Mouse (Mus musculus) kidney, embryonic 16.5 days (tissue): Measurements from ENCODE around the gene Cldn4. TPM values are rescaled to one million over a fixed set of nuclear protein-coding genes. Genes with fewer than 3 reads are reported as not detected.
"Not testable (repeated sequence)": the region's sequence is repeated elsewhere in the genome, so short reads cannot be mapped to it uniquely, and the experiment has no call there.

ENCODE experiments used
- ATAC-seq: fragments of 200-750 bp; cut with Nextera tagmentation; 2 replicates; pipeline ENCODE4 v1.8.0; 2017; ENCODE audit warnings: moderate TSS enrichment; ENCODE audit not compliant: low FRiP score, low TSS enrichment
- H3K27ac ChIP-seq: fragments of 300-500 bp; sonication (generic); 2 replicates; pipeline ENCODE4 v1.5.1; 2014; ENCODE audit warnings: low read length
- H3K27me3 ChIP-seq: fragments of 300-500 bp; sonication (generic); 2 replicates; pipeline ENCODE4 v1.6.1; 2014; ENCODE audit warnings: low read length, control low read depth, mixed read lengths; ENCODE audit not compliant: insufficient read depth
- H3K36me3 ChIP-seq: fragments of 300-500 bp; sonication (generic); 2 replicates; pipeline ENCODE4 v1.6.1; 2014; ENCODE audit warnings: low read length, control low read depth, mixed read lengths; ENCODE audit not compliant: insufficient read depth
- H3K4me1 ChIP-seq: fragments of 300-500 bp; sonication (generic); 2 replicates; pipeline ENCODE4 v1.6.1; 2014; ENCODE audit warnings: low read length, control low read depth, mixed read lengths; ENCODE audit not compliant: insufficient read depth
- H3K4me2 ChIP-seq: fragments of 300-500 bp; sonication (generic); replicated peaks from 2 replicates; pipeline ENCODE4 v1.6.1; 2014; ENCODE audit warnings: low read depth, low read length
- H3K4me3 ChIP-seq: fragments of 300-500 bp; sonication (generic); 2 replicates; pipeline ENCODE4 v1.5.1; 2014; ENCODE audit warnings: mild to moderate bottlenecking, low read length
- H3K9ac ChIP-seq: fragments of 300-500 bp; sonication (generic); replicated peaks from 2 replicates; pipeline ENCODE4 v1.6.1; 2014; ENCODE audit warnings: low read length
- H3K9me3 ChIP-seq: fragments of 300-500 bp; sonication (generic); 2 replicates; pipeline ENCODE4 v1.6.1; 2016; ENCODE audit warnings: low read length, control low read depth
- WGBS: fragments of 180-500 bp; shearing (Covaris S2); extraction: QIAGEN DNeasy Blood & Tissue Kit; methylation state at CpG from one replicate; pipeline ENCODE4 v1.1.7; 2014; 5-methylcytosine and 5-hydroxymethylcytosine counted together
- polyA plus RNA-seq: library from polyadenylated mRNA; unstranded; fragments of >200 nt; fragmentation: Nextera tagmentation; extraction: Ambion mirVana; gene quantifications from 2 replicates; pipeline ENCODE4 v1.2.1, GENCODE M21; 2015

Gene Cldn4
- polyA plus RNA-seq, 1 experiment from 2014 or later, result 64.7 TPM

DNA sequence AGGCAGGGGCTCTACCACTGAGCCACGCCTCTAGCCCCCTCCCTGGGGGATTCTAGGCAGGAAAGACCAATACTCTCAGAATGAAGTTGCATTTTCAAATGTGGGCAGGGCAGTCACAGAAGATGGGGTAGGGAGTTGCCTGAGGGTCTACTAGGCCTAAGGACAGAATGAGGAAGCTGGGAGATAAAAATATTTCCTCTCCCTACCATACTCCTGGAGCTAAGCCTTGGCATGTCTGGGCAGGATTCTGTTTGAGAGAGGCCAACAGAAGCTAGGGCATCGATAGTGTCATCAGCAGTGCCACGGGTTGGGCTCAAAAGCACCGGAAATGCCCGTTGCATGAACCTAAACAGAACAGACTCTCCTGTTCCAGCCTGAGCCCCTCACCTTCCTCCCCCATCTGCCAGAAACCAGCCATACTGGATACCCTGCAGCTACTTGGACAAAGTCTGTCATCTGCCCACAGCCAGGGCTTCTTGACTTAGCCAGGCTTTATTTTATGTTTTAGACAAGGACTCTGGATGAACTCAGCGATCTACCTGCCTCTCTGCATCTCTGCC lies 10.0 kb downstream of the Cldn4 start:
- H3K9ac ChIP-seq, result no peak overlapping the region
- ATAC-seq, result no peak
- no peaks in the 10 kb centered on the region for H3K27me3 ChIP-seq
- H3K4me2 ChIP-seq, result no peak overlapping the region
- H3K36me3 ChIP-seq, result peaks cover 3% of the 10 kb centered on the region; the same call in 1 of the 2 replicates
- 0 out of 2 replicates have a peak, but pooled peaks cover 6% of the 10 kb centered on the region for H3K4me1 ChIP-seq
- no peaks in the 10 kb centered on the region for H3K9me3 ChIP-seq
- 96% methylated on average over 6 of the region's 6 CpGs for WGBS
- H3K4me3 ChIP-seq, result no peak overlapping the region
- no peak overlapping the region for H3K27ac ChIP-seq

DNA sequence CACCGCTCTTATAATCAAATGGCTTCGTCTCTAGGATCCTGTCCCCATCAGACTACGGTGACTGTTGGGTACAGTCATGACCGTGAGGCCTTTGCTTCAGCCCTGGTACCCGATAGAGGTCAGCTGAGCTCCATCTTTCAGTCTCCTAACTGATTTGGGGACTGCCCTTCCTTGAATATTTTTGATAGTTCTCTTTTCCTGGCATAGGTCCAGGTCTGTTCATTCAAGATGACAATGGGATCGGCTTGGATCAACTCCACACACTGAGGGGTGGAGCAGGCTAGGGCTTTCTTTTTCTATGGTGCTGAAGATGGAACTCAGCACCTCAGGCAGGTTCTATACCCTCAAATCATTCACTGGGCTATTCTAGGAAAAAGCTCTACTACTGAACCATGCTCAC lies 10.7 kb downstream of the Cldn4 start:
- Histone ChIP-seq H3K4me3 (no peak overlapping the region), H3K27me3 (no peaks in the 10 kb centered on the region), H3K4me1 (0 out of 2 replicates have a peak, but pooled peaks cover 6% of the 10 kb centered on the region), H3K4me2 (no peak overlapping the region), H3K9me3 (no peaks in the 10 kb centered on the region), H3K9ac (no peak overlapping the region), H3K36me3 (peaks cover 3% of the 10 kb centered on the region; the same call in 1 of the 2 replicates), H3K27ac (no peak overlapping the region)
- ATAC-seq, result no peak
- WGBS, result 92% methylated on average over 6 of the region's 6 CpGs

DNA sequence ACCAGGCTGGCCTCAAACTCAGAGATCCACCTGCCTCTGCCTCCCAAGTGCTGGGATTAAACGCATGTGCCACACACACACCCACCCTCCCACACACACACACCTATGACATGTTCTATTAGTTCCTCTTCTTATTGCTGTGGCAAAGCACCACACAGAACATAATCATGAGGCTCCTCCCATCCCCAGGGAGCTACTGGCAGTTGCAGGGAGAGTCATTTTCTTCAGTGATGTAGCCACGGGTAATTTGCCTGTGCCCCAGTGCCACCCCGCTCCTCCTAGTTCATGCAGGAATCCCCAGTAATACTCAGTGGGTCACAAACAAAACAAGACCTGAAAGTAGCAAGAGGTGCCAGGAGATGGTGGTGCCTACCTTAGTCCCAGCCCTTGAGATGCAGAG lies 12.1 kb downstream of the Cldn4 start:
- H3K9ac ChIP-seq, result no peak overlapping the region
- no peak overlapping the region for H3K4me2 ChIP-seq
- H3K9me3 ChIP-seq, result no peaks in the 10 kb centered on the region
- H3K27me3 ChIP-seq, result no peaks in the 10 kb centered on the region
- 0 out of 2 replicates have a peak, but pooled peaks cover 6% of the 10 kb centered on the region for H3K4me1 ChIP-seq
- ATAC-seq, result no peak
- no peak overlapping the region for H3K4me3 ChIP-seq
- H3K36me3 ChIP-seq, result peaks cover 3% of the 10 kb centered on the region; the same call in 1 of the 2 replicates
- no peak overlapping the region for H3K27ac ChIP-seq
- 87% methylated on average over 3 of the region's 3 CpGs for WGBS

DNA sequence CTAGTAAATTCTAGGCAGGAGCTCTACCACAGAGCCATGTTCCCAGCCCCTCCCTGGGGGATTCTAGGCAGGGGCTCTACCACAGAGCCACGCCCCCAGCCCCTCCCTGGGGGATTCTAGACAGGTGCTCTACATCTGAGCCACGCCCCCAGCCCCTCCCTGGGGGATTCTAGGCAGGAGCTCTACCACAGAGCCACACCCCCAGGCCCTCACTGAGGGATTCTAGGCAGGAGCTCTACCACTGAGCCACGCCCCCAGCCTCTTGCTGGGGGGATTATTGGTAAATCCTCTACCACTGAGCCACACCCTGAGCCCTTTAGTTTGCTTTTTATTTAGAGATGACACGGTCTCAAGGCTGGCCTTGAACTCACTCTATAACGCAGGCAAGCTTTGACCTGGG lies 13.0 kb downstream of the Cldn4 start:
- not testable (repeated sequence) for ATAC-seq, H3K4me3 ChIP-seq, H3K4me2 ChIP-seq, H3K27ac ChIP-seq, H3K4me1 ChIP-seq, H3K9me3 ChIP-seq, H3K9ac ChIP-seq, H3K36me3 ChIP-seq, H3K27me3 ChIP-seq
- 92% methylated on average over 5 of the region's 5 CpGs for WGBS

DNA sequence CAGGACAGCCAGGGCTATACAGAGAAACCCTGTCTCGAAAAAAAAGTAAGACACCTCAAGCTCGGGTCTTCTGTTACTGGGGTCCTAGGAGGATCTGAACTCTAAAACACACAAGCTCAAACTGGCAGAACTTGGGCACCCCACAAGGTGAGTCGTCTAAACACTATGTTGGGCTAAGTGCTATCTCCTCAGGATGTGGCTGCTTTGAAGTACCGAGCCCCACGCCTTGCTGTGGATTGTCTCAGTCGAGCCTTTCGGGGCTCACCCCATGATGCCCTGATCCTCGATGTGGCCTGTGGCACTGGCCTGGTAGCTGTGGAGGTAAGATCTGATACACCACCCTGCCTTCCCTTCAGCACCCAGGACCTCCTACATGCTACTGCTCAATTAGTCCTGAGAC lies 13.5 kb downstream of the Cldn4 start:
- H3K4me1 ChIP-seq, result 0 out of 2 replicates have a peak, but pooled peaks cover 6% of the 10 kb centered on the region
- H3K4me2 ChIP-seq, result peak overlapping the region; percentile 80; the same call in 1 of the 2 replicates
- H3K9me3 ChIP-seq, result no peaks in the 10 kb centered on the region
- H3K27ac ChIP-seq, result no peak overlapping the region
- peaks cover 3% of the 10 kb centered on the region; the same call in 1 of the 2 replicates for H3K36me3 ChIP-seq
- no peaks in the 10 kb centered on the region for H3K27me3 ChIP-seq
- no peak overlapping the region for H3K9ac ChIP-seq
- WGBS, result 88% methylated on average over 8 of the region's 8 CpGs
- no peak for ATAC-seq
- H3K4me3 ChIP-seq, result peak overlapping the region; percentile 83; the same call in 1 of the 2 replicates

DNA sequence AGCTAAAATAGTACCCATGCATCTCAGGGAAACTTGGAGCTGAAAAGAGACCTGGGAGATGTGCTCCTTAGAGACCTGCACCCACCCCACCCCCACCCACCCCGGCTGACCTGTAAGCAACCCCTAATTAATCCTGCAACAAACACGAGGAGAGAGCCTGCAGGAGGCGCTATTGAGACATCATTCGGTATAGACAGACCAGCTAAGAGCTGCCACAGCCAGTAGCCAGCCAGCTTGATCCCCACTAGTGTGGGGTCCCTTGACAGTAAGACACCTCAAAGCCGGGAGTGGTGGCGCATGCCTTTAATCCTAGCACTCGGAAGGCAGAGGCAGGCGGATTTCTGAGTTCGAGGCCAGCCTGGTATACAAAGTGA lies 13.8 kb downstream of the Cldn4 start:
- peak; percentile 63 for ATAC-seq
- Histone ChIP-seq H3K4me3 (peak overlapping the region; percentile 83), H3K9ac (peak overlapping the region; percentile 85), H3K36me3 (peaks cover 3% of the 10 kb centered on the region; the same call in 1 of the 2 replicates), H3K4me2 (peak overlapping the region; percentile 80), H3K27ac (peak overlapping the region; percentile 84), H3K27me3 (no peaks in the 10 kb centered on the region), H3K9me3 (no peaks in the 10 kb centered on the region), H3K4me1 (0 out of 2 replicates have a peak, but pooled peaks cover 6% of the 10 kb centered on the region)
- 48% methylated on average over 9 of the region's 9 CpGs for WGBS

DNA sequence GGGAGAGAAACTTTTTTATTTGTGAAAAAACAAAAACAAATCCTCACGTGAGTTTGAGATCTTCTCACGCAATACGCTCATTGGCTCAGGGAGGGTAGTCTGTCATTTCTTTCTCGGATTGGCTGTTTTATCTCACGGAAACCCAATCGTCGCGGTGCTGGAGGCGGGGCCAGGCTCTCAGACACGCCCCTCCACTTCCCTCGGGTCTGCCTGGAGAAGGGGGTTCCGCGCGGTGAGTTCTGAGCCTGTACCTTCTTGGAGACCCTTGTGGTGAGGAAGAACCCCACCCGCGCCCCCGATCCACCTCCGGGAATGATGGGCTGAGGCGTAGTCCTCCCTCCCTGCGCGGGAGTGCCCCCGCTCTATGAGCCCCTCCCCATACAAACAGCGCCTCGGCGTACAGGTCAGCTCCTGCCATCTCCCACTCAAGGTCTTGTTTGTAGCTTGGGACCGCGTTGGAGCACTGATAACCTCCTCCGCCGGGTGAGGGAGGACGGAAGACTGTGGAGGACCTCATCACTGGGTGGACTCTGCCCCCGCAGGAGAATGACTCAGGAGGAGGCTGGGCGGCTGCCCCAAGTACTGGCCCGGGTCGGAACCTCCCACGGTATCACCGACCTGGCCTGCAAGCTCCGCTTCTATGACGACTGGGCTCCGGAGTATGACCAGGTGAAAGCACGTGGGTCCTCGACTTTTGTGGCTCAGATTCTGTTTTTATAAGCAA lies 14.4 kb downstream of the Cldn4 start, which contains the start of gene Mettl27:
Mettl27 (plus strand) TSS at position 190 of the 724 bp plus-strand sequence.
- Histone ChIP-seq H3K4me1 (0 out of 2 replicates have a peak, but pooled peaks cover 6% of the 10 kb centered on the region), H3K36me3 (peaks cover 3% of the 10 kb centered on the region; the same call in 1 of the 2 replicates), H3K4me2 (peak within 1 kb of the TSS; percentile 80), H3K4me3 (peak within 1 kb of the TSS; percentile 83), H3K9me3 (no peaks in the 10 kb centered on the region), H3K27ac (peak within 1 kb of the TSS; percentile 84), H3K27me3 (no peaks in the 10 kb centered on the region), H3K9ac (peak within 1 kb of the TSS; percentile 85)
- ATAC-seq, result peak; percentile 95
- WGBS, result under 1% methylated on average over 41 of the region's 41 CpGs

DNA sequence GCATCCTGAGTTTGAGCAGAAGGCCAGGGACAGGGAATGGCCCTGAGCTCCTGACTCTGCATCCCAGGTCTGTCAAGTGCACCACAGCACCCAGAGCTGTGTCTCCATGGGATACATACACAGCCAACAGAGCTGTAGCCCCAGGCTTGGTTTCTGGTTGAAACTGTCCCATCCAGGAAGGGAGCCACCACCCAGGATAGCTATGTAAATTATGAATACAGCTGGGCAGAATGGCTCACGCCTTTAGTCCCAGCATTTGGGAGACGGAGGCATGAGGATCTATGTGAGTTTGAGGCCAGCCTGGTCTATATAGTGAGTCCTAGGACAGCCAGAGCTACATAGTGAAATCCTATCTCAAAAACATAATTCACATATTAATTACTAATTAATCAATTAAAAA lies 16.7 kb downstream of the Cldn4 start:
- 84% methylated on average over 2 of the region's 2 CpGs for WGBS
- ATAC-seq, result no peak

DNA sequence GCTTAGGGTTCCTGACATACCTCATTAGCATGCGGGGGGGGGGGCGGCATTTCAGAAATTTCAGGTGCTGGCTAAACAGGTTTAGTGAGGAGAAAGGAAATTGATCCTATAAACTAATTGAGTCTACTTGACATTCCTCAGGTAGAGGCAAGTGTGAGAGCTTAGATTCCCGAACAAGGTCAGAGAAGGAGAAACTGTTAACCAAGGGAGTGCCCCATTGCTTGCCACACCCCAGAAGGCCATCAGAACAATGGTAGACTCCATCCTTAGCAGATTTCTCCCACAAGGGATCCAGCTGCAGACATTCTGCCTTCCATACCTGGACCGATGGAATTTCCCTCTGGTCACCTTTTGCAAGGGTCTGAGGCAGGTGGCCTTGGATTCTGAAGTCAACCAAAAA lies 20.0 kb downstream of the Cldn4 start:
- no peak overlapping the region for H3K4me2 ChIP-seq
- no peak overlapping the region for H3K27ac ChIP-seq
- H3K27me3 ChIP-seq, result no peaks in the 10 kb centered on the region
- no peak for ATAC-seq
- H3K4me1 ChIP-seq, result no peaks in the 10 kb centered on the region
- no peaks in the 10 kb centered on the region for H3K9me3 ChIP-seq
- 63% methylated on average over 4 of the region's 4 CpGs for WGBS
- no peaks in the 10 kb centered on the region for H3K36me3 ChIP-seq
- H3K4me3 ChIP-seq, result no peak overlapping the region
- H3K9ac ChIP-seq, result no peak overlapping the region

More for the DNA sequence above, 16.7 kb downstream of the Cldn4 start:
- H3K4me3 ChIP-seq, result no peak overlapping the region
- H3K36me3 ChIP-seq, result peaks cover 3% of the 10 kb centered on the region; the same call in 1 of the 2 replicates
- H3K4me2 ChIP-seq, result no peak overlapping the region
- H3K9me3 ChIP-seq, result no peaks in the 10 kb centered on the region
- H3K27me3 ChIP-seq, result no peaks in the 10 kb centered on the region
- H3K4me1 ChIP-seq, result 0 out of 2 replicates have a peak, but pooled peaks cover 6% of the 10 kb centered on the region
- no peak overlapping the region for H3K9ac ChIP-seq
- H3K27ac ChIP-seq, result no peak overlapping the region

DNA sequence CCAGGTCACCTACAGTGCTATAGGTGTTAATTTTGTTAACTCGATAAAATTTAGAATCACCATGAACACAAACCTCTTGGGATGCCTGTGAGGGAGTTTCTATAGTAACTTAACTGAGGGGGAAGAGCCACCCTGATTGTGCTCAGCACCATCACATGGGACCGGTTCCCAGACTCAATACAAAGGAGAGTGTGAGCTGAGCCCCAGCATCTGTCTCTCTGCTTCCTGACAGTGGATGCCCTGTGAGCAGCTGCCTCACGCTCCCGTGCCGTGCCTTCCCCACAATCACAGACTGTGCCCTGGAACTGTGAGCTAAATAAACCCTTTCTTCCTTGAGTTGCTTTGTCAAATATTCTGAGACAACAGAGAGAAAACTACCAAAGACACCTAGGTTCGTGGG lies 23.6 kb downstream of the Cldn4 start:
- Histone ChIP-seq H3K4me2 (no peak overlapping the region), H3K4me3 (no peak overlapping the region), H3K27me3 (no peaks in the 10 kb centered on the region), H3K36me3 (no peaks in the 10 kb centered on the region), H3K27ac (no peak overlapping the region), H3K9ac (no peak overlapping the region), H3K4me1 (no peaks in the 10 kb centered on the region), H3K9me3 (no peaks in the 10 kb centered on the region)
- WGBS, result 68% methylated on average over 6 of the region's 6 CpGs
- no peak for ATAC-seq
